In the genomic region with DNA sequence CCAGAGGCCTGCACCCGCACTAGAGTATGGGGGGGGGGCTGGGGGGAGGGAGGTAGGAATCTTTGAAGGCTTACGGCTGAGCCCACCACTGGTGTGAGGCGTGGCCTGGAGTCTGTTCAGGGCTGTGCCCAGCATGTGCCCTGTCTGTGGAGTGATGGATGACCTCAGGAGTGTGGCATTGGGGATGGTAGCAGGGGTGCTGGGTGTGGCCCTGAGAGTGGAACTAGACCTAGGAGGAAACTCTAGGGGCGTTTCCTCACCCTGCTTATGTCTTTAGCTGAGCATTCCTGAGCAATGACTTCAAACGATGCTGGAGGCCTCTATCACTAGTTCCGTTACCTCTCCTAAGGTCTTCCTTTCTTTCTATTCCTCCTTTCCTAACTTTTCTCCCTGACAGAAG, we compare ENCODE assay signal across 8 mouse cellular contexts. TPM values are rescaled to one million over a fixed set of nuclear protein-coding genes. Genes with fewer than 3 reads are reported as not detected.
DNase-seq lines count a peak whose midpoint lies in the region; ATAC-seq lines count a peak whose summit lies in the region.

No protein-coding gene starts in this region.

- no peak overlapping the region for H3K27ac ChIP-seq in midbrain, embryonic 11.5 days (ENCODE audit: low read depth, low read length)

- H3K4me1 ChIP-seq in midbrain, embryonic 11.5 days (ENCODE audit: control insufficient read depth, insufficient read depth, low read length) = peaks cover 20% of the 10 kb centered on the region

- H3K4me2 ChIP-seq in midbrain, embryonic 11.5 days = peak overlapping the region; percentile 35

- H3K9me3 ChIP-seq in midbrain, embryonic 11.5 days (ENCODE audit: control insufficient read depth, low read length) = no peaks in the 10 kb centered on the region

- no peaks in the 10 kb centered on the region for H3K27me3 ChIP-seq in midbrain, embryonic 11.5 days (ENCODE audit: control insufficient read depth, insufficient read depth, low read length)

- no peaks in the 10 kb centered on the region for H3K36me3 ChIP-seq in midbrain, embryonic 11.5 days (ENCODE audit: control insufficient read depth, insufficient read depth, low read length)

- peak overlapping the region; percentile 48; the same call in 1 of the 2 replicates for H3K9ac ChIP-seq in midbrain, embryonic 11.5 days (ENCODE audit: low read length)

- peak overlapping the region; percentile 11; the same call in 1 of the 2 replicates for H3K4me3 ChIP-seq in midbrain, embryonic 11.5 days (ENCODE audit: low read depth, low read length)

- 59% methylated on average over 6 of the region's 6 CpGs for WGBS in midbrain, embryonic 11.5 days

- peak; percentile 82 for DNase-seq in 3134 (ENCODE audit: extremely low read depth, insufficient read length, low spot score)
- peak; percentile 36 for DNase-seq in Muller cell, postnatal 12 days (ENCODE audit: inconsistent ontology term)
- DNase-seq in heart, adult 8-10 months (ENCODE audit: low spot score) = peak; percentile 66
- peak; percentile 43 for DNase-seq in kidney, postnatal 10 days
- DNase-seq in midbrain, embryonic 11.5 days (ENCODE audit: low spot score, missing footprints) = no peak
- DNase-seq in T-cell, adult 2 months (ENCODE audit: low spot score) = no peak
- DNase-seq in c-Kit-positive CD71-positive TER-119-positive erythroid progenitor cells, embryonic 14.5 days (ENCODE audit: low spot score) = no peak

- peak; percentile 8 for ATAC-seq in midbrain, embryonic 11.5 days (ENCODE audit: low FRiP score)
- ATAC-seq in megakaryocyte-erythroid progenitor cell, adult 5-6 weeks (replicated peaks; ENCODE audit: low FRiP score, low TSS enrichment, poor library complexity, severe bottlenecking) = no peak

RNA-seq across cellular contexts. Expression of a gene that starts 2.2 kb away (rescaled TPM):
- total RNA-seq in heart, adult 8-10 months (2022) = 1 to 10 TPM in 2 of 4 experiments, under 1 TPM in 2; 0.57 to 1.8 (median 1.1) TPM
- polyA plus RNA-seq in midbrain, embryonic 11.5 days (2014; fragmentation: Nextera tagmentation; extraction: Ambion mirVana) = 0.31 and 0.77 TPM in 2 replicates
- total RNA-seq in megakaryocyte-erythroid progenitor cell, adult 5-6 weeks (2014; fragmentation: Nextera tagmentation) = not detected in 2 replicates
- not detected in 2 replicates for total RNA-seq in megakaryocyte-erythroid progenitor cell, adult 5-6 weeks (2017)

RNA-seq across cellular contexts. Expression of a gene that starts 2.3 kb away (rescaled TPM):
- total RNA-seq in heart, adult 8-10 months (2022) = 100 to 1,000 TPM in 3 of 4 experiments, 10 to 100 TPM in 1; 93.9 to 139 (median 128) TPM
- polyA plus RNA-seq in midbrain, embryonic 11.5 days (2014; fragmentation: Nextera tagmentation; extraction: Ambion mirVana) = 38.1 and 41.2 TPM in 2 replicates
- 1.2 TPM in 1 of 2 replicates, not detected in the other for total RNA-seq in megakaryocyte-erythroid progenitor cell, adult 5-6 weeks (2014; fragmentation: Nextera tagmentation)
- 0.61 and 2.4 TPM in 2 replicates for total RNA-seq in megakaryocyte-erythroid progenitor cell, adult 5-6 weeks (2017)

RNA-seq across cellular contexts. Expression of a gene that starts 41.6 kb away (rescaled TPM):
- total RNA-seq in heart, adult 8-10 months (2022) = 1 to 10 TPM; 3.0 to 3.6 (median 3.3) TPM
- 4.2 and 4.4 TPM in 2 replicates for polyA plus RNA-seq in midbrain, embryonic 11.5 days (2014; fragmentation: Nextera tagmentation; extraction: Ambion mirVana)
- not detected in 2 replicates for total RNA-seq in megakaryocyte-erythroid progenitor cell, adult 5-6 weeks (2014; fragmentation: Nextera tagmentation)
- not detected in 2 replicates for total RNA-seq in megakaryocyte-erythroid progenitor cell, adult 5-6 weeks (2017)

RNA-seq across cellular contexts. Expression of a gene that starts 41.7 kb away (rescaled TPM):
- under 1 TPM in 1 of 4 experiments, not detected in 3; 0.12 TPM for total RNA-seq in heart, adult 8-10 months (2022)
- polyA plus RNA-seq in midbrain, embryonic 11.5 days (2014; fragmentation: Nextera tagmentation; extraction: Ambion mirVana) = not detected in 2 replicates
- not detected in 2 replicates for total RNA-seq in megakaryocyte-erythroid progenitor cell, adult 5-6 weeks (2014; fragmentation: Nextera tagmentation)
- total RNA-seq in megakaryocyte-erythroid progenitor cell, adult 5-6 weeks (2017) = not detected in 2 replicates

Comparison
In these comparisons a context has a peak if more than half of its experiments do, and no peak if none do; other contexts are left out.
1. DNase-seq: peak in 3134 (single experiment), Muller cell, postnatal 12 days (single experiment), heart, adult 8-10 months (single experiment) and kidney, postnatal 10 days (single experiment); none in midbrain, embryonic 11.5 days (single experiment), T-cell, adult 2 months (single experiment) and c-Kit-positive CD71-positive TER-119-positive erythroid progenitor cells, embryonic 14.5 days (single experiment).
2. RNA of a gene that starts 2.3 kb away (total RNA-seq): 93.9 to 139 TPM in heart, adult 8-10 months; 0.61 to 2.4 TPM in megakaryocyte-erythroid progenitor cell, adult 5-6 weeks; every median in the first group is over 10 times any median in the second.